Comparison of ENCODE assay signal across 8 mouse cellular contexts in the genomic region with DNA sequence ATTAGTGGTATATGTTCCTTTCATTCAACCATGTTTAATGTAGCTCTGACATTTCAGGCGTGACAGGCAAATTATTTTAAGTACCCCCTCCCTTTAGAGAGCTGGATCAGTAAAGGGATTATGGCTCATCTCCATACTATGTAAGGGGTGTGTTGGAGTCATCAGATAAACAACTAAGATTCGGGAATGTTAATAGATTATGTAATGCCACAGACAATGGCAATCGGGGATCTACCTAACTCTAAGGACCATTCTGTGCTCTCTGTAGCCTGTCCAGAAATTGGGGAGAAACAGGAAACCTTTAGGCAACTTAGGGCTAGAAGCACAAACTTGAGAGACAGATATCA. TPM values are rescaled to one million over a fixed set of nuclear protein-coding genes. Genes with fewer than 3 reads are reported as not detected.
DNase-seq lines count a peak whose midpoint lies in the region; ATAC-seq and TF ChIP-seq lines count a peak whose summit lies in the region.

No protein-coding gene starts in this region.

- peaks cover 15% of the 10 kb centered on the region for H3K36me3 ChIP-seq in heart, embryonic 14.5 days (ENCODE audit: control insufficient read depth, insufficient read depth, low read length)
- H3K36me3 ChIP-seq in hindbrain, embryonic 13.5 days = peaks cover under 1% of the 10 kb centered on the region; the same call in 1 of the 2 replicates
- H3K36me3 ChIP-seq in midbrain, embryonic 10.5 days = peaks cover 14% of the 10 kb centered on the region

- H3K27me3 ChIP-seq in heart, embryonic 14.5 days (ENCODE audit: control insufficient read depth, insufficient read depth, low read length) = no peaks in the 10 kb centered on the region
- no peaks in the 10 kb centered on the region for H3K27me3 ChIP-seq in hindbrain, embryonic 13.5 days
- H3K27me3 ChIP-seq in midbrain, embryonic 10.5 days (ENCODE audit: low read depth, poor library complexity, severe bottlenecking) = no peaks in the 10 kb centered on the region

- H3K4me3 ChIP-seq in heart, embryonic 14.5 days (ENCODE audit: control insufficient read depth in 1 of 2, insufficient read depth in 1 of 2, low read depth in 1 of 2, low read length in 2 of 2) = peak overlapping the region in 1 of 2 experiments; percentile 79; a peak in 3 of 4 replicates
- peak overlapping the region; percentile 95 for H3K4me3 ChIP-seq in bone marrow macrophage, adult 2 months (ENCODE audit: insufficient read depth, low read length)
- peak overlapping the region; percentile 83 for H3K4me3 ChIP-seq in hindbrain, embryonic 13.5 days
- H3K4me3 ChIP-seq in midbrain, embryonic 10.5 days = peak overlapping the region; percentile 93

- WGBS in heart, embryonic 14.5 days = 87% methylated on average over 3 of the region's 3 CpGs
- WGBS in hindbrain, embryonic 13.5 days = 87% methylated on average over 3 of the region's 3 CpGs
- WGBS in midbrain, embryonic 10.5 days = 84% methylated on average over 3 of the region's 3 CpGs

- ATAC-seq in heart, embryonic 14.5 days (ENCODE audit: insufficient number of reproducible peaks, insufficient read depth, low FRiP score, low read depth) = no peak
- ATAC-seq in hindbrain, embryonic 13.5 days (ENCODE audit: low FRiP score) = peak; percentile 22

- no peak for DNase-seq in heart, adult 18-20 months
- no peak for DNase-seq in midbrain, embryonic 10.5 days (ENCODE audit: low spot score)
- no peak for DNase-seq in embryo, embryonic 10 days (ENCODE audit: low spot score)
- DNase-seq in adrenal gland, postnatal 36 days = no peak
- DNase-seq in retina, postnatal 1 day = no peak

- peak overlapping the region; percentile 84 for H3K9ac ChIP-seq in heart, embryonic 14.5 days (ENCODE audit: low read length)
- H3K9ac ChIP-seq in hindbrain, embryonic 13.5 days = peak overlapping the region; percentile 92

- no peaks in the 10 kb centered on the region for H3K9me3 ChIP-seq in heart, embryonic 14.5 days (ENCODE audit: control insufficient read depth, low read length)
- H3K9me3 ChIP-seq in hindbrain, embryonic 13.5 days = no peaks in the 10 kb centered on the region
- H3K9me3 ChIP-seq in midbrain, embryonic 10.5 days (replicated peaks) = no peaks in the 10 kb centered on the region

- peak overlapping the region; percentile 61 for H3K4me2 ChIP-seq in heart, embryonic 14.5 days (ENCODE audit: low read length)
- H3K4me2 ChIP-seq in hindbrain, embryonic 13.5 days = peak overlapping the region; percentile 56

- H3K4me1 ChIP-seq in heart, embryonic 14.5 days (ENCODE audit: control insufficient read depth in 2 of 2, insufficient read depth in 2 of 2, low read length in 2 of 2) = peaks cover 0 to 10% of the 10 kb centered on the region in 2 experiments; a peak in 3 of 4 replicates
- H3K4me1 ChIP-seq in bone marrow macrophage, adult 2 months (ENCODE audit: control insufficient read depth, insufficient read depth, low read length) = peaks cover 5% of the 10 kb centered on the region; the same call in 1 of the 2 replicates
- H3K4me1 ChIP-seq in hindbrain, embryonic 13.5 days (replicated peaks) = peaks cover 23% of the 10 kb centered on the region
- peaks cover 19% of the 10 kb centered on the region for H3K4me1 ChIP-seq in midbrain, embryonic 10.5 days

- no peak for TF ChIP-seq CTCF in bone marrow macrophage, adult 2 months (IDR thresholded peaks at IDR 0.05; ENCODE audit: low read depth, low read length)

- H3K27ac ChIP-seq in heart, embryonic 14.5 days (replicated peaks in 1 of 2; ENCODE audit: control insufficient read depth in 1 of 2, insufficient read depth in 1 of 2, low read depth in 2 of 2, low read length in 2 of 2) = no peak overlapping the region
- H3K27ac ChIP-seq in bone marrow macrophage, adult 2 months (ENCODE audit: insufficient read depth, low read depth, low read length) = no peak overlapping the region
- H3K27ac ChIP-seq in hindbrain, embryonic 13.5 days = peak overlapping the region; percentile 94
- peak overlapping the region; percentile 97 for H3K27ac ChIP-seq in midbrain, embryonic 10.5 days (replicated peaks)

- TF ChIP-seq POLR2A in bone marrow macrophage, adult 2 months (IDR thresholded peaks at IDR 0.05; ENCODE audit: borderline replicate concordance, low read depth, low read length) = no peak

RNA-seq across cellular contexts. Expression of gene Ddx1, which starts 0.5 kb away (rescaled TPM):
- polyA plus RNA-seq in heart, embryonic 14.5 days (2014; fragmentation: Nextera tagmentation; extraction: Ambion mirVana) = 91.0 and 94.0 TPM in 2 replicates
- total RNA-seq in heart, adult 18-20 months (2021) = 10 to 100 TPM; 85.6 to 94.4 TPM
- 33.9 and 39.6 TPM in 2 replicates for polyA plus RNA-seq in bone marrow macrophage, adult 2 months (2012; ENCODE audit: insufficient read depth, insufficient read length, missing spikeins)
- polyA plus RNA-seq in hindbrain, embryonic 13.5 days (2015; fragmentation: Nextera tagmentation; extraction: Ambion mirVana) = 130 TPM in 2 replicates
- polyA plus RNA-seq in midbrain, embryonic 10.5 days (2016; fragmentation: Nextera tagmentation; extraction: Ambion mirVana) = 194 and 202 TPM in 2 replicates
- 10 to 100 TPM; 92.0 to 95.5 TPM for total RNA-seq in adrenal gland, postnatal 36 days (2021)

RNA-seq across cellular contexts. Expression of gene Nbas, which starts 19.4 kb away (rescaled TPM):
- 9.5 and 10.6 TPM in 2 replicates for polyA plus RNA-seq in heart, embryonic 14.5 days (2014; fragmentation: Nextera tagmentation; extraction: Ambion mirVana)
- total RNA-seq in heart, adult 18-20 months (2021) = 10 to 100 TPM; 31.2 to 31.3 TPM
- 5.4 and 7.3 TPM in 2 replicates for polyA plus RNA-seq in bone marrow macrophage, adult 2 months (2012; ENCODE audit: insufficient read depth, insufficient read length, missing spikeins)
- polyA plus RNA-seq in hindbrain, embryonic 13.5 days (2015; fragmentation: Nextera tagmentation; extraction: Ambion mirVana) = 13.8 and 15.3 TPM in 2 replicates
- 13.3 and 14.9 TPM in 2 replicates for polyA plus RNA-seq in midbrain, embryonic 10.5 days (2016; fragmentation: Nextera tagmentation; extraction: Ambion mirVana)
- 10 to 100 TPM; 27.0 to 30.6 TPM for total RNA-seq in adrenal gland, postnatal 36 days (2021)

Comparison
In these comparisons a context has a peak if more than half of its experiments do, and no peak if none do; other contexts are left out.
1. H3K27ac ChIP-seq: peak in hindbrain, embryonic 13.5 days (single experiment) and midbrain, embryonic 10.5 days (single experiment); none in heart, embryonic 14.5 days (0 of 2) and bone marrow macrophage, adult 2 months (single experiment).